Mouse (Mus musculus): ENCODE measurements at regions not wholly inside any gene's neighbourhood (a gene's known extent, or its start where the extent isn't known, plus 50 kb on each side); places are given as distances from the start of the nearest gene placed in this dataset.
A peak's percentile ranks its signal among the peaks of the same experiment; 100 is the strongest.
"Not testable (repeated sequence)": the region's sequence is repeated elsewhere in the genome, so short reads cannot be mapped to it uniquely, and the experiment has no call there.

- DNase-seq: peak; percentile 45
Measured at GRCm38 (mm10) chr10:26139100-26140093, 60.5 kb upstream of the Tmem200a start.

GRCm38 (mm10) chr10:26152586-26152985 lies 73.7 kb upstream of the Tmem200a start:
- DNase-seq: no peak

- DNase-seq: no peak
Measured at GRCm38 (mm10) chr10:26158786-26159185, 70.7 kb upstream of the Samd3 start.

GRCm38 (mm10) chr10:26161139-26161538 lies 68.4 kb upstream of the Samd3 start:
- DNase-seq: not testable (repeated sequence)

- no peak for DNase-seq
Measured at GRCm38 (mm10) chr10:26164531-26164930, 65.0 kb upstream of the Samd3 start.

GRCm38 (mm10) chr10:26177591-26177990 lies 51.9 kb upstream of the Samd3 start:
- no peak for DNase-seq

- DNase-seq: no peak
Measured at GRCm38 (mm10) chr10:26178356-26178755, 51.2 kb upstream of the Samd3 start.
